Mouse (Mus musculus) limb, embryonic 14.5 days (tissue): ENCODE measurements at regions not wholly inside any gene's neighbourhood (a gene's known extent, or its start where the extent isn't known, plus 50 kb on each side); places are given as distances from the start of the nearest gene placed in this dataset.
A peak's percentile ranks its signal among the peaks of the same experiment; 100 is the strongest.

ENCODE experiments used
- ATAC-seq: fragments of 200-750 bp; cut with Nextera tagmentation; 2 replicates; pipeline ENCODE4 v1.8.0; 2017; ENCODE audit warnings: low read depth, moderate number of reproducible peaks, moderate TSS enrichment; ENCODE audit not compliant: low FRiP score
- DNase-seq: peaks from one replicate; pipeline ENCODE4 v3.0.0-alpha.2; 2015; ENCODE audit warnings: low spot score
- H3K27ac ChIP-seq: fragments of 300-500 bp; sonication (generic); replicated peaks from 2 replicates; pipeline ENCODE4 v1.5.1; 2014; ENCODE audit warnings: low read depth, mild to moderate bottlenecking, low read length, moderate library complexity, mixed read lengths
- H3K27me3 ChIP-seq: fragments of 300-500 bp; sonication (generic); 2 replicates; pipeline ENCODE4 v1.6.1; 2014; ENCODE audit warnings: low read length, mixed read lengths; ENCODE audit not compliant: control insufficient read depth, insufficient read depth
- H3K36me3 ChIP-seq: fragments of 300-500 bp; sonication (generic); 2 replicates; pipeline ENCODE4 v1.6.1; 2014; ENCODE audit warnings: mild to moderate bottlenecking, low read length, moderate library complexity, mixed read lengths; ENCODE audit not compliant: control insufficient read depth, insufficient read depth
- H3K4me1 ChIP-seq: fragments of 300-500 bp; sonication (generic); 2 replicates; pipeline ENCODE4 v1.6.1; 2014; ENCODE audit warnings: antibody characterized with exemption, low read length, mixed read lengths; ENCODE audit not compliant: control insufficient read depth, insufficient read depth
- H3K4me2 ChIP-seq: fragments of 300-500 bp; sonication (generic); replicated peaks from 2 replicates; pipeline ENCODE4 v1.6.1; 2014; ENCODE audit warnings: low read depth, mild to moderate bottlenecking, low read length, moderate library complexity; ENCODE audit not compliant: severe bottlenecking
- H3K4me3 ChIP-seq: fragments of 300-500 bp; sonication (generic); replicated peaks from 2 replicates; pipeline ENCODE4 v1.5.1; 2014; ENCODE audit warnings: low read length
- H3K9ac ChIP-seq: fragments of 300-500 bp; sonication (generic); 2 replicates; pipeline ENCODE4 v1.6.1; 2014; ENCODE audit warnings: mild to moderate bottlenecking, low read depth, low read length, moderate library complexity; ENCODE audit not compliant: severe bottlenecking
- H3K9me3 ChIP-seq: fragments of 300-500 bp; sonication (generic); 2 replicates; pipeline ENCODE4 v1.6.1; 2016; ENCODE audit warnings: low read length; ENCODE audit not compliant: control insufficient read depth
- POLR2A ChIP-seq: fragments of 200-500 bp; IDR thresholded peaks from 2 replicates; pipeline ENCODE4 v1.8.0; 2012; ENCODE audit warnings: inconsistent platforms, mild to moderate bottlenecking, moderate library complexity, borderline replicate concordance; ENCODE audit not compliant: insufficient read depth, insufficient read length; ENCODE audit errors: extremely low read depth
- WGBS: fragments of 180-500 bp; shearing (Covaris S2); extraction: QIAGEN DNeasy Blood & Tissue Kit; methylation state at CpG from one replicate; pipeline ENCODE4 v1.1.7; 2014; 5-methylcytosine and 5-hydroxymethylcytosine counted together

DNA sequence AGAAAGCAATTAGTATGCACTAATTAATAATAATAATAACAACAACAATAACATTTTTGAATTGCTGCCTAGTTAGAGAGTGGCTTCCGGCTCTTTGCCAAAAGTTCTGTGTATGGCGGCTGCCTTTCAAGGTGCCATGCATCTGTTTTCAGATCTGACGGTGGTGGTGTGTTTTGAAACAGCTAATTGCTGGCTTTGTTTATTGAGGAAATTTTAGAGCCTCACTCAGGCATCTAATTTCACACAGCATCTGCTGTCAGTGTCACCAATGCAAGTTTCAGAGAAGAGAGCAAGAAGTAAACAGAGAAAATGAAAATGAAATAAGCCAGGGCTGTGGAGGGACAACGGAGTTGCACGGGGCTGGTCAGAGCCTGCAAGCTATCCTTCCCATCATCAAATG is 223.2 kb upstream of the Mki67 start:
- Histone ChIP-seq H3K27me3 (no peaks in the 10 kb centered on the region), H3K9ac (no peak overlapping the region), H3K9me3 (no peaks in the 10 kb centered on the region), H3K4me3 (no peak overlapping the region), H3K4me2 (no peak overlapping the region), H3K27ac (no peak overlapping the region), H3K4me1 (no peaks in the 10 kb centered on the region), H3K36me3 (no peaks in the 10 kb centered on the region)
- no peak for ATAC-seq
- no peak for TF ChIP-seq POLR2A
- 41% methylated on average over 5 of the region's 5 CpGs for WGBS
- DNase-seq = no peak

DNA sequence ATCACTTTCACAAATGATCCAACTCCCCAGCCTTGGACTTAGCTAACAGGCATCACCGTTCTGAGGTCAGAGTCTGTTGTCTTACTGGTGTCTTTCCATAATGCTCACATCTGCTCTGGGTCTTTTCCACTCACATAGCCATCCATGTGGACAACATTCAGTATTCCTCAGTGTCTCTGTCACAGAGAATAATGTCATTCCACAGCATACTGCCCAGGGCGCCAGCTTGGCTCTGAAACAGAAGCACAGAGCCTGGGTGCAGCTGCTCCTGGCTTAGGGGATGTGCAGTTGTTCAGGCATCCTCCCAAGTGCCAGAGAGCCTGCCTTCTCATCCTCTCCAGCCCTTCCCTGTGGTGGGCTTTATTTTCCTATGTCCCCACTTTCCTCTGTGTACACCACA is 226.7 kb upstream of the Mki67 start:
- WGBS = 87% methylated on average over 2 of the region's 2 CpGs
- ATAC-seq = no peak

DNA sequence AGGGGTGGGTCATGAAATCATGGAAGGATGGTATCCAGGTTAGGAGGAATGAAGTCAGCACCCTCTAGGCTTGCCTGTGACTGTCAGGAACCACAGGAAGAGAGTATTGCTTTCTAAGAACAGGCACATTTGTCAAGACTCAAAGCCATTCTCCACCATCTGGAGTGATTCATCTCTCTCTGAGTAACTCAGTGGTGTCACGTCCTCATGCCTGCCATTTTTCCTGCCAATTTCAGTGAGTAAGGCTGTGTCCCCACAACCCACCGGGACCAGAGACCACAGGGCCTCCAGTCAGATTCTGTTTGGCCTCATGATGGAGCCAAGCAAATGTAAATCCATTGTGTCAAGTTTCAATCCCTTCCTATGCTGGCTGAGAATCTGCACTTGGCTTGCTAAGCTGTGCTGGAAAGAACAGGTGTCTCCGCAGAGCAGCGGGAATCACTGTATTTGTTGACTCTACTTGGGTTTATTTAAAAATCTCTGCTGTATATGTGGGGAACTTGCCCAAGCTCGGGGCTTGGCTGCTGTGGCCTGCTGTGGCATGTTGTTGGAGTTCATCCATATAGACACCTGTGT is 230.0 kb upstream of the Mki67 start:
- Histone ChIP-seq H3K27me3 (no peaks in the 10 kb centered on the region), H3K27ac (no peak overlapping the region), H3K4me1 (no peaks in the 10 kb centered on the region), H3K9me3 (no peaks in the 10 kb centered on the region), H3K4me2 (no peak overlapping the region), H3K36me3 (no peaks in the 10 kb centered on the region), H3K4me3 (no peak overlapping the region), H3K9ac (no peak overlapping the region)
- DNase-seq = peak; percentile 21
- 65% methylated on average over 5 of the region's 5 CpGs for WGBS
- TF ChIP-seq POLR2A = no peak
- ATAC-seq = peak; percentile 55

More for the DNA sequence above, 226.7 kb upstream of the Mki67 start:
- H3K4me3 ChIP-seq = no peak overlapping the region
- no peak overlapping the region for H3K27ac ChIP-seq
- DNase-seq = peak; percentile 37
- no peaks in the 10 kb centered on the region for H3K27me3 ChIP-seq
- no peaks in the 10 kb centered on the region for H3K4me1 ChIP-seq
- H3K4me2 ChIP-seq = no peak overlapping the region
- no peak overlapping the region for H3K9ac ChIP-seq
- H3K36me3 ChIP-seq = no peaks in the 10 kb centered on the region
- TF ChIP-seq POLR2A = no peak
- no peaks in the 10 kb centered on the region for H3K9me3 ChIP-seq

DNA sequence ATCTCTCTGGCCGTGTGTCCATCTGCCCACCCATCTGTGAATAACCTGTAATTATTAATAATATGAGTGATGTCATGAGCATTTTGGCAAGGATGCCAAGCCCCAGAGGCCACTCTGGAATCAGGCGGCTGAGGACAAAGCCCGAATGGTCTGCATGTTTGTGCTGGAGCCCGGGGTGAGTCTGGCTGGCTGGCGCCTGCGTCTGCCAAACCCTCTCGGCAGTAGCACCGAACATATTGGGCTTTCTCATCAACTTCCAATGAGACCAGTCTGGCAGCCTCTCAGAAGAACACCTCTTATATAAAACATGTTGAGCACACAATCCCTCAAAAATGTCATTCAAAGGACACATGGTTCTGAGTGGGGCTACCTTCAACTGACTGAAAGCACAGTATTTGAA is 244.9 kb upstream of the Mki67 start:
- no peak overlapping the region for H3K27ac ChIP-seq
- H3K36me3 ChIP-seq = no peaks in the 10 kb centered on the region
- DNase-seq (no peak), ATAC-seq (no peak)
- H3K27me3 ChIP-seq = no peaks in the 10 kb centered on the region
- H3K4me3 ChIP-seq = no peak overlapping the region
- no peak for TF ChIP-seq POLR2A
- H3K4me2 ChIP-seq = no peak overlapping the region
- no peaks in the 10 kb centered on the region for H3K9me3 ChIP-seq
- no peak overlapping the region for H3K9ac ChIP-seq
- WGBS = 73% methylated on average over 8 of the region's 8 CpGs
- peaks cover 3% of the 10 kb centered on the region; the same call in 1 of the 2 replicates for H3K4me1 ChIP-seq

DNA sequence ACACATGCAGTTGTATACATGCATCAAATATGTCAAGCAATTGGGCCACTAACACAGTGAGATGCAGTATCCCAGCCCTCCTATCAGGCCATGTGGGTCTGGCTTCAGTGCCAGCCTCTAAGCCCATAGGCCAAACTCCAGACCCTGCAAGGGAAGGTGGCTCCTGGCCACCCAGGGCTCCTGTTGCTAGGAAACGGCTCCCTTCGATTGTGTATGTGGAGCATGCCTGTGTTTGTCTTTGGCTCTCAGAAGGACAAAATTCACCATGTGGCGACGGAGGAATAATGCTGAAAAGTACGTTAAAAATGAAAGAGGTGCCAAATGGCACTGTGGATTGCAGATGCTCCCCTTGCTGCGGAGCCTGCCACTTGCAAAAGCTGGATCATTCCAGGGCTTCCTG is 249.4 kb upstream of the Mki67 start:
- WGBS = 68% methylated on average over 6 of the region's 6 CpGs
- Histone ChIP-seq H3K4me3 (no peak overlapping the region), H3K27me3 (no peaks in the 10 kb centered on the region), H3K4me1 (peaks cover 3% of the 10 kb centered on the region; the same call in 1 of the 2 replicates), H3K27ac (no peak overlapping the region), H3K36me3 (no peaks in the 10 kb centered on the region), H3K9ac (no peak overlapping the region), H3K9me3 (no peaks in the 10 kb centered on the region), H3K4me2 (no peak overlapping the region)
- no peak for DNase-seq
- TF ChIP-seq POLR2A = no peak
- ATAC-seq = no peak

DNA sequence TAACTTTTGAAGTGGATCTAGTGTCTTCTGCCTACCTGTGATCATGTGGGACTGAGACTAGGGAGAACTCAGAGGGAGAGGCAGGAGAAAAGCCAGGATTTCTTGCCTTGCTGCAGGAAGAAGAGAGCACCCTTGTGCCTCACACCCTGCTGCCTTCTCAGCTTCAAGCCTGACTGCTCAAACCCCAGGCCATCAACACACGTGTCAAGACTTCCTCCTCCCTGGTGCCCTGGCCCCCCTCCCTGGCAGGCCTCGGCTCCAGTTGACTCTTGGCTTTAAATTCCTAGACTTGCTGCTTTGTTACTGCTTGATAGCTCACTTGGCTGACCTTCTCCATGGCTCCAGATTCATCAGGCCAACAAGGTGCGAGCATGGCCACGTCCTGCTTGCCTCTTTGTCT is 250.1 kb upstream of the Mki67 start:
- DNase-seq (no peak), ATAC-seq (no peak)
- Histone ChIP-seq H3K9me3 (no peaks in the 10 kb centered on the region), H3K4me3 (no peak overlapping the region), H3K27me3 (no peaks in the 10 kb centered on the region), H3K4me1 (peaks cover under 1% of the 10 kb centered on the region; the same call in 1 of the 2 replicates), H3K4me2 (no peak overlapping the region), H3K36me3 (no peaks in the 10 kb centered on the region), H3K9ac (no peak overlapping the region), H3K27ac (no peak overlapping the region)
- 58% methylated on average over 4 of the region's 4 CpGs for WGBS
- no peak for TF ChIP-seq POLR2A
